Mouse (Mus musculus) spleen, adult 18-20 months (tissue): ENCODE data around the gene Rmi2.
"Not testable (repeated sequence)": the region's sequence is repeated elsewhere in the genome, so short reads cannot be mapped to it uniquely, and the experiment has no call there.

Source experiments
- DNase-seq, 2 experiments: peaks; one replicate each; pipeline ENCODE4 v3.0.0; 2022; ENCODE audit warnings: mixed read lengths in 2 of 2

Gene Rmi2

DNA sequence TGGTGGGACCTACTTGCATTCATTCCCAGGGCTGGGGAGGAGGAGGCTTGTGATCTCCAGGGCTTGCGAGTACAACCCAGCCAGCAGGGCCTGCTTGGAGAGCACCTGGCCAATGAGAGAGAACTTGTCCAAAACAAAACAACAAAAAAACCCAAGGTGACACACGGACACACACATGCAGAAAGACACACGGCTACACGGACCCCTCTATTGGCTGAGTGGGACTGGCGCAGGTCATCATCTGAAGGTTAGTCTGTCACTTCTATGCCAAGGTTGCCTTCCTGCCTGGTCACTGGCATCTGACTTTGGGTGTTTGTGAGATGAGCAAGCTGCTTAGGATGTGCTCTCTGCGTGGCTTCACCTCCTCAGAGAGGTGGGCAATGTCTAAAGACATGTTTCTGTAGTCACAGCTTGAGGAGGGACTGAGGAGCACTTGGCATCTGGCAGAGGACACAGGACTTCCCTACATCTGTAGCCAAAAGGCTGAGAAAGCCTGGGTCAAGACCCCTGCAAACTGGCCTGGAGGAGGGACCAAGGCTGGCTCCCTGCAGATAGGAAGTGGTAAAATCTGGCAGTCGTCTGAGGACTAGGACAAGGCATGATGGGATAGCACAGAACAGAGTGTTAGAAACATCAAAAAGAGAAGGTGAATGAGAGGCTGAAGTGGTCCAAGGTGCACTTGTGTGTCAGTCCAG lies 6.9 kb upstream of the Rmi2 start:
- DNase-seq = no peak

DNA sequence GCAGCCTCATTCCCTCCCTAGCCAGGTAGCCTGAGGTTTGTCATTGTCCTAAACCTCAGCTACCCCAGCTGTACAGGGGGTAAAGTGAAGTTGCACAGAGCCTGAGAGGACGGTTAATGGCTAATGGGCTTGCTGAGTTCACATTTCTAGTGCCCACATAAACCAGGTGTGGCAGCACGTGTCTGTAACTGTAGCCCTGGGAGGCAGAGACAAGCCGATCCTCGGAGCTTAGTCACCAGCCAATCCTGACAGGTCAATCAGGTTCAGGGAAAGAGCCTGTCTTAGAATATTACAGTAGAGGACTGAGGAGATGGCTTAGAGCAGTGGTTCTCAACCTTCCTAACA lies 6.4 kb upstream of the Rmi2 start:
- no peak for DNase-seq

DNA sequence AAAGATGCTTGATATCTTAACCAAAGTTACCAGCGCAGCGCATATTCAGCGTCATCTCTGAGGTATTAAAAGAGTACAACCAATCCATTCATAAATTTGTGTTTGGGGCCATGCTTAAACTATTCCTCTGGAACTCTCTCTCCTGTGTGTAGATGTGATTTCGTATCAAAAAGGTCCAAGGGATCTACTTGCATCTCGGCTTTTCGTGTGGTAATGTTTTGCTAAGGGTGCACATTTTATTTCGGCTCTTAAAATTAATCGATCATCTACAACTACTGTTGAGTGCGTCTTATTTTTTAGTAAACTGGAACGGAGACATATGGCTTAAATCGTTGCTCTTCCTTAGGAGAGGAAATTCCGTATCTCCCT lies 333 bp upstream of the Rmi2 start:
- DNase-seq = no peak

DNA sequence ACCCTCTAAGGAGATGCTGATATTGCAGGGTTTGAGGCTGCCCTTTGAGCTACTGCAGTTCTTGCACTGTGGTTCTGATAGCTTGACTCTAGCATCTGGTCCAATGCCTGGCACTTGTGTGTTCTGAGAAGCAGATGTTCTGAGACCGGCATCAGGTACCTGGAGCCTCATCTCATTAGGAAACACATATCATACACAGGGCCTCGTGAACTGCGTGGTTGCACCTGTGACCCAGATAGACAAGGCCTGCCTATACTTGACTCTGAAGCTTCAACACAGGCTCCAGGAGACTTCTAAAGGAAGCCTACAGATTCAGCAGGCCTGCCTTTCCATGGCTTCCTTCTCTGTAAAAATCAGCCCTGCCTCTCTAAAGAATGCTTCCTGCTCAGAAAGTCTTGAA lies 1.5 kb downstream of the Rmi2 start:
- DNase-seq = no peak

DNA sequence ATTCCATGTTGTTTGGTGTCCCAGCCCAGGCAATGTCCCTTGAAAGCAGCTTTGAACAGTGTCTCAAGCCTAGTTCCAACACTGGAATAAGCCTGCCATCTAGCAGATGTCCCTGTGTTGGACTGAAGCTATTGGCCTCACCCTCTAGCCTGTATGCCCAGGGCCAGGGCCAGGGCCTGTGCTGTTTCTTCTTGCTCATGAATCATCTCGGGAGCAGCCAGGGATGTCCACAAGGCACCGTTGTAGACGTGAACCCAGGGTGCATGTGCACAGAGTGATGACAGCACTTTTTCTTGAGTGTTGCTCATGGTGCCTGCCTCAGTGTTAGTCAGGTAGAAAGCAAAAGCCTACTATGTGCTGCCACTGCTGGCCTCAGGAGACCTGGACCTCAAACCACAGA lies 2.4 kb downstream of the Rmi2 start:
- DNase-seq = no peak

DNA sequence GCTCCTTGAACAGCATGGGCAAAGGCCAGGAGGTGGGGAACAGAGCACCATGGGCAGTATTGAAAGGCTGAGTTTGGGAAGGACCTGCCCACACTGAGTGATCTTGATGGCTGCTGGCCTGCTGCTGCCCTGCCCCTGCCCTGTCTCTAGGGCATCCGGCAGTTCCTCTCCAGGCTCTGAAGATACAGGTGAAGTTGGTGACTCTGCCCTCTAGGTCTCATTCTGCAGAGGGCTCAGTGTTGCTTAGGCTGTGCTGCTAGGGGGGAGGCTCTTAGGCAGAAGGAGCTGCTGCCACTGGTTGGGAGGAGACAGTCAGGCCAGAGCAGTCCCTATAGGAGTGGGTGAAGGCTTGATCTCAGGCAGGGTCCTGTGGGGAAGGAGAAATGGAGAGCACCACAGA lies 3.0 kb downstream of the Rmi2 start:
- no peak for DNase-seq

DNA sequence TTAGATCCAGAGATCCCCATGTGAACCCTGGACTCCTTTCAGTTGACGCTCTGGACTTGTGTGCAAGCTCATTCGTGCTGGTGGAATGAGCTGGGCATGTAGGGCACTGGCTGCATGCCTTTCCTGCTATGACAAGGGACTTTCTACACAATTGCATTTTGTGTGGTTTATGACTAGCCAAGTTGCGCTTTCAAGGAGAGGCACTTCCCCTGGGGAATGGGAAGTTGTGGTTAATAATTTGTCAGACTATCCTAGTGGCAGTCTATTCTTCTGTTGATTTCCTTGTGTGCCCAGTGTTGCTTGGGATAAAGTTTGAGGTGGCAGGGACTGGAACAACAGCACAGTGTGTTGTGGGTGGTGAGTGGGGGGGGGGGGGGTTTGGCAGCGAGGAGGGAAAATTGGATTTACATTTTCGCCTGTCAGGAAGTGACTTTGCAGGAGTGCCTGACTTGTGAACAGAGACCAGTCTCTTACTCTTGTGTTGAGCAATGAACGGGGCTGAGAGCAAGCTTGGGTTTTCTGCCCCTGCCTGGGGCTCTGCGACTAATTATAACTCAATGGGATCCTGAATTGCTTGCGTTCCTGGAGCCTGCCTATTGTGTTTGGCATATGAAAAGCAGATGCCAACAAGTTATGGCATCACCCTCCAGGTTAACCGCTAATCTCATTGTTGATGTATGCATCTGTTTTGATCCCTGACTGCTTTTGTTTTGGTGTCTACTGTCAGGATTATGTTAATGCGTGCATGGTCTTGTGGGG lies 3.8 kb downstream of the Rmi2 start:
- DNase-seq = no peak

DNA sequence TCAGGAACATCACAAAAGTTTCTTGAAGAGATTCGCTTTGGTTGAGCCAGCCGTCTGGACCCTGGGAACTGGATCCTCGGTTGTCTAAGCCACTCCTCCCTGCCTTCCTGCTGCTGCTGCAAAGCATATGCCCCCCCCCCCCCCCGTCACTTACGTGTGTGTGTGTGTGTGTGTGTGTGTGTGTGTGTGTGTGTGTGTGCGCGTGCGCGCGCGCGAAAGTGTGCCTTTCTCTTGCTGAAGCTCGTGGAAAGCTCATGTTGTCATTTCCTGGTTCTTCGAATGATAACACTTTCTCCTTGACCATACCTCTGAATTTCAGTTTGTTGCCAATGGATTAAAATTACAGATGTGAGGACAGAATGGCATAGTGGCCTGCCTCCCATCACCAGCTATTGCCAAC lies 5.2 kb downstream of the Rmi2 start:
- no peak for DNase-seq

DNA sequence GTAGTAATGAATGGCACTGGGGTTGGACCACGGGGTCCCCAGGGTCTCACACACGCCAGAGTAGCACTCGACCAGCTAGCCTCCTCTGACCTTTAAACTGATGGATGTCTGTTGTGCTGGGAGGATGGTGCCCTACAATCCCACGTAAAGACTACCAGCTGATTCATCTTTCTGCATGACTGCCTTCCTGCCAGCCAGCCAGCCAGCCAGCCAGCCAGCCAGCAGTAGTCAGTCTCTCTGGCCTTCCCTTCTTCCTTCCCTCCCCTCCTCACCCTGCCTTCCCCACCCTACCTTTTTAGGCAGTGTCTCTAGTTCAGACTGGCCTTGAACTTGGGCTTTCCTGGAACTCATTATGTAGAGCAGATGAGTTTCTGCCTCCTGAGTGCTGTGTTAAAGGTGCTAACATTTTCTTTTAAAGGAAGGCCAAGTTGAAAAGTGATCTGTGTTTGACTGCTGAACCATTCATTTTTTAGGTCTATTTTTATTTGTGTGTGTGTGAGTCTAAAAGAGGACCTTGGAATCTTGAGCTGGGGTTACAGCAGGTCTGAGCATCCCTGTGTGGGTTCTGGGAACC lies 7.5 kb downstream of the Rmi2 start:
- DNase-seq = no peak

DNA sequence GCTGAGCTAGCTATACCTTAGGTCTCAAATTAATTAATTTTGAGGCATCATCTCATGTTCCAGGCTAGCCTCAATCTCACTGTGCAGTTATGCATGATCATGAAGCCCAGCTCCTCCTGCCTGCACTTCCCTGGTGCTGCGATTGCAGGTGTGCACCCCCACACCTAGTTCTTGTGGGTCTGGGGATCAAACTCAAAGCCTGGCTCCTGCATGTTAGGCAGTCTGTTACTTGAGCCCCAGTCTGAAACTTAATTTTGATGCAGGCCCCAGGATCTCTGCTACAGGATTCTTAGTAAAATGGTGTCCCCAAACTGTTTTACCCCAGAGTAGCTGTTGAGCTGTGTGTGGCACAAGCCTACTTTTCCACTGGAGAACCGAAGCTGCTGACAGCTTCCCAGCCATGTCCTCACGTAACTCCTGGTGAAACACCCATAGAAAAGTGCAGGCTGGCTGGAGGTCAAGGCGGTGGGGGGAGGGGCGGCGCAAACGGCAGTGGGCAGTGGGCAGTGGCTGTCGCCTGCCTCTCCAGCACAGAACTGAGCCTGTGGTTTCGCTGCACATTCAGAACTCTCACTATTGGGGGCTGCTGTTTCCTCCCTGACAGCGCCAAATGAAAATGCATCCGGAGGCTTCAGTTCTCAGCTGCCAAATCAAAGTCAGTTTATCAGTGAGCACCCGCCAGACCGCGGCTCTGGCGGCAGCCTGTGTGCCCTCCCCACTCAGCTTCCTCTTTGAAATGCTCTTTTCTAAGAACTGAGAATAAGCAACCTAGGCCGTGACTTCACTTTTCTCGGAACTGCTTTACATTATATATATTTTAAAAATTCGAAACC lies 8.8 kb downstream of the Rmi2 start:
- peak; percentile 51 to 57 for DNase-seq

DNA sequence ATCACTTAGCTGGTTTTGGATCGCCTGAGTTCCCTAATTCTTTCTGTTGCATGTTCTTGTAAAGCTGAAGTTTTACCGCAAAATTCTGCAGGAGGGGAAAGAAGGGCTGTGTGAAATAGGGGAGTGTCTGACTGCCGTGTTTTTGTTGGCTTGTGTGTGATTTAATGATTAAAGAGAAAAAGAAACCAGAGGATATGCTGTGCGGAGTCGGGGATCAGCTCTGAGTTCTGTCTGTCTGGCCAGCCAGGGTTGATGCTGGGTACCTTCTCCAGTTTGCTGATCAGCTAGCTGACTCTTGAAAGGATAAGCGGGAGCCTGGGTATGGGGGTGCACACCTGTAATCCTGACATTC lies 9.4 kb downstream of the Rmi2 start:
- DNase-seq = peak in 1 of 2 experiments; percentile 18

DNA sequence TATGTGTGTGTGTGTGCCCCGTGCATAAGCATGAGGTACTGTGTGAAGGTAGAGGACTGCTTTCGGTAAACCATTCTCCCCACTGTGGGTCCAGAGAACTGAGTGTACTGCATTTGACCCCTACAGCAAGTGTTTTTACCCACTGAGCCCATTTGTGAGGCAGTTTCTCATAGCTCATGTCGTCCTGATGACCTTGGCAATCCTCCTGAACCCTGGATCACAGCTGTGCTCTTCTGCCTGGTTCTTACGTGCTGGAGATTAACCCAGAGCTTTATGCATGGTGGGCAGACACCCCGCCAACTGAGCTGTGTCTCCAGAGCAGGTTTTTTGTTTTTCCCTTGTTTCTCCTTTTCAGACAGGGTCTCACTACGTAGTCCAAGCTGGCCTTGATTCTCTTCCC lies 11.1 kb downstream of the Rmi2 start:
- no peak for DNase-seq

DNA sequence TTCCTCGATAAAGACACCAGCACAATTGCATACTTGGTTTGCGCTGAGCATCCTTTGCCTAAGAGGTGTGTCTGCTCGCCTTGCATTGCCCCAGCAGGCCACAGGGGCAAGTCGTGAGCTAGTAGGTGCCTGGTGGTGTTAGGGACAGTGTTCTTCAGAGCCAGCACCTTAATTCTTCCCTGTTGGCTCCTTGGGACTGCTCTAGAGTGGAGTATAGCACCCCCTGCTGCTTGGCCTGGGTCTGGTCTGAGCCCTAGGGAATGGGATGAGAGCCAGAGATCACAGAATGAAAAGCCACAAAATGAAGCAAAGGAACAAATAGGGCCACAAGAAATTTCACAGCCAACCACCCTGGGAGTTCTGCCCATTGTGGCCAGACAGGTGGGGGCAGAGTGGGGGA lies 11.6 kb downstream of the Rmi2 start:
- DNase-seq = peak; percentile 35 to 62

DNA sequence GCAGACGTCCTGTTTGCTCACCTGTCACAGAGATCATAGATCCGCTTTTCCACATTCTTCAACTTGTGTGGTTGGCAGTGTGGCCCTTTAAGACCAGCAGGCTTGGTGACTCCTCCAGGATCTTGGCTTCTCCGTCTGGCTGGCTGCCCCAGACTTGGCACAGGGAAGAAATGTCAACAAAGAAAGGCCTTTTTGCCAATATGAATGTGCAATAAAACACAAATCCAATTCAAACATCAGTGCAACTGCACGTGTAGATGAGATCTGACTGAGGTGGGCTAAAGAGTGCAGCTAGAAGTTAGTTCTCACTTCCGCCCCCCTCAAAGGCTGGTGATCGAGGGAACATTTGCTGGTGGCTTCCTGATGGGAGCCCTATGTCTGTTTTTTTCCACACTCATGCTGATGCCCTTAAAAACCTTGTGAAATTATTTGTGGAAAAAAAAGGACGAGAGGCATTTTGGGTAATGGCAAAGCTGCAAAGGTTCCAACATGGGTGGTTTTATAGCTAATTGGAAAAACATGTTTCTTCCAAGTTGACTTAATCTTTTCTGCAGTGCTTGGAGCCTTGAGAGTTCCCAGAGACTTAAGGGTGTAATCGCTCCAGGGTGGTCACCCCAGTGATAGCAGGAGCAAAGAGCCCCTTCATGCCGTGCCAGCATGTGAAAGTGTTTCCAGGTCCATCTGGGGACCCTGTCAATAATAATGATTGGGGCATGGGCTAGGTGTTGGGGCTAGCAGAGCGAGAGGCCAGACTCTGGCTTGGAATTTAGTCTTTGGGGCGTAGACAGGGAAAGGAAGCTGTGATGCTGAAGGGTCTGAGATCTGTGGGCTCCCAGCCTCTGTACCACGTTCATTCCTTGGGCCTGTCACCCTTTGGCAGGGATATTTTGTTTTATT lies 15.4 kb downstream of the Rmi2 start:
- DNase-seq = no peak

DNA sequence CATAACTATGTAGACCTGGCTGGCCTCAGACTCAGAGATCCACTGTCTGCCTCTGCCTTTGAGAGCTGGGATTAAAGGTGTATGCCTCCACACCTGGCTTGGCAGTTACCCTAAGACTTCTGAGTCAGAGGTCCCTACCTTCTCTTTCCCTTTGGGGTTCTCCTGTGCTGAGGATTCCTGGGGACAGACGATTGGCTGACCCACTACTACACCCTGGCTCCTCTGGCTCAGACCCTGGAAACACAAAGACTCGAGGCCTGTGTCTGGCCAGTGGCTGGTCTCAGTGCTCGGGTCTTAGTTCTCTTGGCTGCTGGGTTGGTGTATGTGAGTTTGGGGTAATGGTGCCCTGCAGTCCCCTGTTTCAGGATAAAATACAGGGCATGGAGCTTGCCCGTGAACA lies 16.0 kb downstream of the Rmi2 start:
- DNase-seq = no peak

DNA sequence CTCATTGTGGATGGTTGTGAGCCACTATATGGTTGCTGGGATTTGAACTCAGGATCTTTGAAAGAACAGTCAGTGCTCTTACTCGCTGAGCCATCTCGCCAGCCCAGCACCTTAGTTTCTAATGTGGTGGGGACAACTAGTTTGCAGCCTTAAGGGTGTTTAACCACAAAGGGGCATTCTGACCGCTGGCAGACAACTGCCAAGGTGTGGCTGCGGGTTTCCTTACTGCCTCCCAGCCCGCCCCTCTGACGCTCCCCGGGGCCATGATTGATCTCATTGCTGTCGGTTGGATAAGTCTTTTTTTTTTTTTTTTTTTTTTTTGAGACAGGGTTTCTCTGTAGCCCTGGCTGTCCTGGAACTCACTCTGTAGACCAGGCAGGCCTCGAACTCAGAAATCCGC lies 17.4 kb downstream of the Rmi2 start:
- not testable (repeated sequence) for DNase-seq

DNA sequence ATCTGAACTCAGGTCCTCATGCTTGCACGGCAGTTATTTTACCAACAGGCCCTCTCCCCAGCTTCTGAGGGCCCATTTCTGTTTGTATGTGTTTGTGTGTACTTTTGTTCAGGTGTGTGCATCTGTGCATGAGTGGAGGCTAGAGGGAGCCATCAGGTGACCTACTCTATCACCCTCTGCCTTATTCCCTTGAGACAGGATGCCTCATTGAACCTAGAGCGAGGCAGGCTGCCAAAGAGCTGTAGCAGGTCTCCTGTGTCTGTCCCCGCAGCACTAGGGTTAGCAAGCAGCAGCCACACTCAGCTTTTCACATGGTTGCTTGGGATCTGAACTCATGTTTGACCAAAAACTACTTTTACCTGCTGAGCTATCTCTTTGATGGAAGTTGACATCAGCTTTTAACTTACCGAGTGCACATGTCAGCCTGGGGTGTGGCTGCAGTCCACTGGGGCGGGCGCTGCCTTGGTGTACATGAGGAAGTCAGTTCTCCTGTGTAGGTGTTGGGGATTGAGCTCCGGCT lies 24.9 kb downstream of the Rmi2 start:
- DNase-seq = peak; percentile 44

DNA sequence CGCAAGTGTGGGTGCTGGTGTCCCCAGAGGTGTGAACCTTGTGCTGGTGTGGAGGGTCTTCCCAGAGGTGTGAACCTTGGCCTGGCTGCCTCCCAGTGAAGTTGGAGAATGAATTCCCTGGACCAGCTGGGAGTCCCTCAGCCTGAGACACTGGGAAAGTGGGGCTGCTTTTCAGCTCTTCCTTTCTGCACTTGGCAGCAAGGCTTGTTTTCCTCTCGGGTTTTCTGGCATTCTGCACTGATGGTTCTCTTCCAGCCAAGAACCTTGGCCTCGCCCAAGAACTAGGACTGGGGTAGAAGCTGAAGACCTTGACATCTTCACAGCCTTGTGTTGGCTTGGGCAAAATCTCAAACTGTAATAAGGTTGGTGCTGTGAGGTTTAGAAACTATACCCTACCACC lies 26.5 kb downstream of the Rmi2 start:
- DNase-seq = no peak

DNA sequence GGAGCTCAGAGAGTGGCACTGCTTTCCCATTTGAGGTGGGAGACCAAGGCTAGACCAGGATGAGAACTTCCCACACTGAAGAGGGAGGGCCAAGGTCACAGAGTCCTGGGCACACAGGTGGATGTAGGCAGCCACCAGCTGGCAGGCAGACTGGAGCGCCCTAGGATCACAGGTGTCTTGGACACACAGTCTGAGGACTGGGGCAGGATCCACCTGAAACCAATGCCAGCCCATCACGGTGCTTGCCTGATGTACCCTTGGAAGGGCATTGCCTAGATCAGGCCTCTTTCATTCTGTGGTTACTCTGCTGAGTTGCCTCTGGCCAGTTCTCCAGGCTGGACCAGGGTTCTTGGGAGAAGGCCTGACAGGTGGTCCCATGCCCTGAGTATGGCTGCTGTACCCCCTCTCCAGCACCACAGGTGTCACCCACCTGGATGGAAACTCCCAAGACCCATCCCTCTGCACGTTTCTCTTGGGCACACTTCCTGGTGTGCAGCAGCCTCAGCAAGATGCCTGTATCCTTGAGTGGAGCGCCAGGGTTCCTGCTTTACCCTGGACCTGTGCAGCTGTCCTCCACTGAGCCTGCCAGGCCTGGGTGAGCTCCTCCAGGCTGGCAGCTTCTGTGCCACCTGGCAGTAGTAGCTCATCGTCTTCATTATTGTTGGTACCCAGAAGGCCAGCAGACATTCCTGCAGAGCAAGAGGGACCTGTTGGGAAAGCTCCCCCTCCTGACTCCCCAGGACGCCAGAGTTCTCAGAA lies 30.2 kb downstream of the Rmi2 start:
- DNase-seq = no peak

DNA sequence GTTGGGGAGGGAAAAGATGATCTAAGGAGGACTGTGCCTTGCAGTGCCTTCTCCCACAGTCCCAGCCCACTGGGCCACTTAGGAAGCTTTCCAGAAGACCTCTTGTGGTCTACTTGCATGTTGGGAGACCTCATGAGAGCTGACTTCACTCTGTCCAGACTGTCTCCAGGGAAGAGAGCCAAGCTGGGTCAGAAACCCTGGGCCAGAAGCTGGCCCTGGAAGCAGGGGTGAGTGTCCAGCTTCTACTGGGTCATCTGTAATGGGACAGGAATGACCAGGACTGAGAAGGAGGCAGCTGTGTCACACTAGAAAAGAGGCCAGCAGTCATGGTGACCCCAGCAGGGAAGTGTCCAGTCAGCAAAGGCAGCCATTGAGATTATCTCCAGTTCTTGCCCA lies 30.7 kb downstream of the Rmi2 start:
- no peak for DNase-seq

DNA sequence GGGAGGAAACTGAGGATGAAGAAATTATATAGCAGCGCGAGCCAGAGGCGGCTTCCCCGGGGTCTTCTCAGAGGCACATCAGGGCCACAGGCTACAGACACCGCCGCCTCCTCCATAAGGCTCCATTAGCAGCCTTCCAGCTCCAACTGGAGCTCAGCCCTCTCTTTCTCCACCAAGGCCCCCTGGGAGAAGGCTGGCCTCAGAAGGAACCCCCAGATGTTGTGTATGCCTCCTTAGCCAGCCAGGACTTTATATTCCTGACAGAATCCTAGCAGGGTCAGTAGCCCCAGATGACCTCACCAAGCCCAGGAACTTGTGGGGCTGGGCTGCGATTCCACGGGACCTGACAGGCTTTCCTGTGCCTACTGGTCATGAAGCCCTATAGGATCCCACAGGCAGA lies 32.0 kb downstream of the Rmi2 start:
- no peak for DNase-seq

DNA sequence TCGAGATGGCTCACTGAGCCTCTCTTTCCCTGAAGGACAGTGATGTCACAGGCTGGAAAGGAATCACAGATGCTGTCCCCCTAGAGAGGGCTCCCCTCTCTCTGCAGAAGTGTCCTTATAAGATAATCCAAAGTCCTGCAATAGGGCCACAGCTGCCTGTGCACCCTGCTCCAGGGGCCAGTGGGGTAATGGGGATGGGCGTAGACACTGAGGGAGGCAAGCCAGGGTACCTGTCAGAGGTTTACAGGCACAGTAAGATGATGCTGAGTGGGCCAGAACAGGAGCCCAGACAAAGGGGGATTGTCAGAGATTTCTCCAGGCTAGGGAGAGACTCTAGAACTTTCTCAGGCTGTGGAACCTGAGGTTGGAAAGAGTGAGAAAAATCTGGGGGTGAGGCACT lies 32.6 kb downstream of the Rmi2 start:
- no peak for DNase-seq
